Mouse (Mus musculus) erythroblast, embryonic 14.5 days (primary cell): ENCODE data around the gene Vstm4.

Source experiments
- GATA1 ChIP-seq: IDR thresholded peaks from 2 replicates; pipeline ENCODE4 v1.6.1; 2012; ENCODE audit warnings: low read length, inconsistent platforms, mixed read lengths
- TAL1 ChIP-seq: IDR thresholded peaks from 3 replicates; pipeline ENCODE4 v1.6.1; 2012; ENCODE audit warnings: low read length, inconsistent platforms, mixed read lengths

- TF ChIP-seq GATA1 (no peak), TAL1 (no peak)
Observed at GRCm38 (mm10) chr14:32888876-32889674, 32.5 kb downstream of the Vstm4 start.
